Mouse (Mus musculus) G1E (cell line): ENCODE results near the gene Ccdc78.

ENCODE experiments used
- CTCF ChIP-seq: IDR thresholded peaks from 2 replicates; pipeline ENCODE4 v1.5.1; 2012; ENCODE audit warnings: low read depth, low read length, inconsistent platforms, mixed read lengths
- GATA1 ChIP-seq: IDR thresholded peaks from 2 replicates; pipeline ENCODE4 v1.6.1; 2012; ENCODE audit warnings: borderline replicate concordance, low read length, inconsistent platforms, mixed read lengths
- GATA2 ChIP-seq: IDR thresholded peaks from 2 replicates; pipeline ENCODE4 v1.6.1; 2012; ENCODE audit warnings: low read depth, low read length, inconsistent platforms, borderline replicate concordance
- POLR2AphosphoS5 ChIP-seq: IDR thresholded peaks from 2 replicates; pipeline ENCODE4 v1.6.1; 2012; ENCODE audit warnings: low read depth, low read length, inconsistent platforms; ENCODE audit not compliant: insufficient replicate concordance
- TAL1 ChIP-seq: conservative IDR thresholded peaks from 2 replicates; pipeline ENCODE4 v1.6.1; 2012; ENCODE audit warnings: low read depth, low read length, inconsistent platforms, mixed read lengths

DNA sequence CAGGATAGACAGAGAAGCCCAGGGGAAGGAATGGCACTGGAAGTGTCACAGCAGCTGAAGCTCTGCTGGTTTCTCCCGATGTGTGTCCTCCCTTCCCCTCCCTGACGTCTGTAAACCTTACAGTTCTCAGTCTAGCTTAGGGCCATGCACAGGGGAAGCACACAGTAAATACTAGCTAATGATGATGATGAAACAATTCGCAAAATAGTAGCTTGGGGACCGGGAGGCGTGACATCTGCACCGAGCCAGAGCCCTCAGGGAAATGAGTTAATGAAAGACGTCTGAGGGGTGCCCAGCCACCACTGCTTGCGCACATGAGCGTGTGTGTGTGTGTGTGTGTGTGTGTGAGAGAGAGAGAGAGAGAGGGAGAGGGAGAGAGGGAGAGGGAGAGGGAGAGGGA, 17.0 kb upstream of the Ccdc78 start:
- TF ChIP-seq CTCF: no peak
- no peak for TF ChIP-seq POLR2AphosphoS5
- no peak for TF ChIP-seq GATA1
- no peak for TF ChIP-seq GATA2
- no peak for TF ChIP-seq TAL1
